Mouse (Mus musculus) C2C12 (cell line): ENCODE results near the gene Akt3. TPM values are rescaled to one million over a fixed set of nuclear protein-coding genes. Genes with fewer than 3 reads are reported as not detected.

Experiments used
- H3K27me3 ChIP-seq: one replicate; pipeline ENCODE4 v1.6.1; 2011; ENCODE audit not compliant: control insufficient read depth, insufficient read depth, insufficient read length
- H3K36me3 ChIP-seq: one replicate; pipeline ENCODE4 v1.6.1; 2011; ENCODE audit not compliant: control insufficient read depth, insufficient read depth
- H3K4me3 ChIP-seq: one replicate; pipeline ENCODE4 v1.5.1; 2011; ENCODE audit warnings: mild to moderate bottlenecking, control low read depth; ENCODE audit not compliant: poor library complexity, insufficient read depth, severe bottlenecking
- H3K79me2 ChIP-seq: one replicate; pipeline ENCODE4 v1.6.1; 2011; ENCODE audit not compliant: control insufficient read depth, insufficient read depth
- H3K79me3 ChIP-seq: one replicate; pipeline ENCODE4 v1.6.1; 2011; ENCODE audit warnings: low read depth, control low read depth
- H3ac ChIP-seq: one replicate; pipeline ENCODE3; 2011; ENCODE audit warnings: low read depth; ENCODE audit not compliant: control insufficient read depth, insufficient read length
- CEBPB ChIP-seq: IDR thresholded peaks from one replicate; pipeline ENCODE4 v1.6.1; 2011; ENCODE audit warnings: low read depth, mild to moderate bottlenecking, control low read depth, moderate library complexity
- CTCF ChIP-seq: IDR thresholded peaks from one replicate; pipeline ENCODE4 v1.5.1; 2011; ENCODE audit not compliant: control insufficient read depth, insufficient read depth, insufficient read length
- FOSL1 ChIP-seq: IDR thresholded peaks from one replicate; pipeline ENCODE4 v1.8.0; 2011; ENCODE audit warnings: mild to moderate bottlenecking, low read length; ENCODE audit not compliant: poor library complexity, insufficient read depth, severe bottlenecking
- MAX ChIP-seq: IDR thresholded peaks from one replicate; pipeline ENCODE4 v1.6.1; 2011; ENCODE audit warnings: mild to moderate bottlenecking, control low read depth
- MYOD1 ChIP-seq: IDR thresholded peaks from one replicate; pipeline ENCODE4 v1.6.1; 2011; ENCODE audit warnings: low read depth; ENCODE audit not compliant: control insufficient read depth, insufficient read length
- MYOG ChIP-seq: IDR thresholded peaks from one replicate; pipeline ENCODE4 v1.6.1; 2011; ENCODE audit not compliant: control insufficient read depth, insufficient read length; ENCODE audit errors: extremely low read depth
- USF1 ChIP-seq: IDR thresholded peaks from one replicate; pipeline ENCODE4 v1.6.1; 2011; ENCODE audit warnings: low read depth, mild to moderate bottlenecking, control low read depth, moderate library complexity
- polyA plus RNA-seq: library from polyadenylated mRNA; unstranded; fragments of >200 nt; fragmentation: generic; extraction: Trizol; gene quantifications from one replicate; pipeline ENCODE4 v1.2.1, GENCODE M21; 2012; ENCODE audit warnings: missing spikeins

Akt3 gene
- polyA plus RNA-seq, 1 experiment, result 8.6 TPM

GRCm38 (mm10) chr1:177061761-177062160 is 196.2 kb downstream of the Akt3 start:
- Histone ChIP-seq H3K79me2 (no peaks in the 10 kb centered on the region), H3K79me3 (no peaks in the 10 kb centered on the region), H3K27me3 (no peaks in the 10 kb centered on the region), H3K36me3 (peaks cover 4% of the 10 kb centered on the region), H3K4me3 (no peak overlapping the region), H3ac (no peak overlapping the region)
- TF ChIP-seq MAX (no peak), FOSL1 (no peak), MYOD1 (no peak), CTCF (no peak), MYOG (no peak), CEBPB (no peak), USF1 (no peak)

- Histone ChIP-seq H3K4me3 (no peak overlapping the region), H3K79me2 (no peaks in the 10 kb centered on the region), H3ac (no peak overlapping the region), H3K27me3 (no peaks in the 10 kb centered on the region), H3K79me3 (no peaks in the 10 kb centered on the region), H3K36me3 (peaks cover 2% of the 10 kb centered on the region)
- no peak for TF ChIP-seq CTCF
- TF ChIP-seq MAX, result no peak
- TF ChIP-seq MYOG, result no peak
- no peak for TF ChIP-seq FOSL1
- TF ChIP-seq USF1, result no peak
- TF ChIP-seq CEBPB, result no peak
These were observed 203.1 kb downstream of the Akt3 start for GRCm38 (mm10) chr1:177054891-177055290.

GRCm38 (mm10) chr1:177051366-177051963 is 206.5 kb downstream of the Akt3 start:
- no peaks in the 10 kb centered on the region for H3K79me2 ChIP-seq
- H3K27me3 ChIP-seq, result no peaks in the 10 kb centered on the region
- no peaks in the 10 kb centered on the region for H3K79me3 ChIP-seq
- H3K4me3 ChIP-seq, result no peak overlapping the region
- H3K36me3 ChIP-seq, result peaks cover 5% of the 10 kb centered on the region
- no peak for TF ChIP-seq CEBPB
- no peak overlapping the region for H3ac ChIP-seq

- Histone ChIP-seq H3K79me3 (no peaks in the 10 kb centered on the region), H3K27me3 (no peaks in the 10 kb centered on the region), H3K4me3 (no peak overlapping the region), H3ac (no peak overlapping the region), H3K36me3 (peaks cover 5% of the 10 kb centered on the region), H3K79me2 (no peaks in the 10 kb centered on the region)
- no peak for TF ChIP-seq MAX
- no peak for TF ChIP-seq CTCF
- no peak for TF ChIP-seq MYOD1
- TF ChIP-seq CEBPB, result no peak
- no peak for TF ChIP-seq USF1
- no peak for TF ChIP-seq MYOG
- TF ChIP-seq FOSL1, result no peak
These were observed 209.2 kb downstream of the Akt3 start for GRCm38 (mm10) chr1:177048773-177049172.

GRCm38 (mm10) chr1:177046963-177047362 is 211.0 kb downstream of the Akt3 start:
- H3K4me3 ChIP-seq, result no peak overlapping the region
- H3ac ChIP-seq, result no peak overlapping the region
- peaks cover 5% of the 10 kb centered on the region for H3K36me3 ChIP-seq
- no peaks in the 10 kb centered on the region for H3K27me3 ChIP-seq
- H3K79me2 ChIP-seq, result no peaks in the 10 kb centered on the region
- no peak for TF ChIP-seq FOSL1
- no peak for TF ChIP-seq USF1
- no peak for TF ChIP-seq CTCF
- no peak for TF ChIP-seq MYOG
- no peak for TF ChIP-seq CEBPB
- TF ChIP-seq MAX, result no peak
- TF ChIP-seq MYOD1, result no peak
- H3K79me3 ChIP-seq, result no peaks in the 10 kb centered on the region

- Histone ChIP-seq H3K79me2 (no peaks in the 10 kb centered on the region), H3K27me3 (no peaks in the 10 kb centered on the region), H3K79me3 (no peaks in the 10 kb centered on the region), H3K4me3 (no peak overlapping the region), H3K36me3 (peaks cover 5% of the 10 kb centered on the region), H3ac (no peak overlapping the region)
- TF ChIP-seq CTCF (no peak), MAX (no peak)
These were observed 212.1 kb downstream of the Akt3 start for GRCm38 (mm10) chr1:177045885-177046284.
